Mouse (Mus musculus): Measurements from ENCODE around the gene Arfip2. TPM values are rescaled to one million over a fixed set of nuclear protein-coding genes. Genes with fewer than 3 reads are reported as not detected.

The Arfip2 gene
- 83.8 and 102 TPM in 2 replicates for polyA plus RNA-seq (2014; fragmentation: Nextera tagmentation; extraction: Ambion mirVana)

DNA sequence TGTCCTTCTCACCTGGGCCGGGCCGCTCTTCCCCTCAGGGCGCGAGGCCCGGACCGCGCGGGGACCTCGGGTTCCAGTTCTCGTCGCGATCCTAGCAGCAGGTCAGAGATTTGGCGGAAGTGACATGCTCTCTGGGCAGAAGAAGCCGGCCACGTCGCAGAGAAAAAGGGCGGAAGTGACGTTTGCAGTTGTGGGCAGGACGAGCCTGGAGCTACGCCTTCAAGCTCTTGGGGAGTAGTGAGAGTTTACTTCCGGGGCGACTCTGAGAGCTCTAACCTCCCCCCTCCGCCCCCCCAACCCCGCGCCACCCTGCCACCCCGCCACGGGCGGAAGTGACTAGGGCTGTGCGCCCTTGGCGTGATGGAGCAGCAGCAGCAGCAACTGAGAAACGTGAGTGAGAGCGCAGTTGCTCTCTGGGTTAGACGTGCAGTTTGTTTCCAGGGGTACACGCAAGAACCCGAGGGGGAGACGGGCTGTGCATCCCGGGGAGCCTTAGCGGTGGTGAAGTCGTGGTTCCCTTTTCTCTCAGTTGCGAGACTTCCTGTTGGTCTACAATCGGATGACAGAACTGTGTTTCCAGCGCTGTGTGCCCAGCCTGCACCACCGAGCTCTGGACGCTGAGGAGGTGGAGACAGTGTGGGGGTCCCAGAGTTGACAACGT is at the start of gene Arfip2, which contains the start of gene Gm45799:
Gene Arfip2, minus strand, starts transcription at position 184 of the 661 bp plus-strand sequence.
Gene Gm45799, plus strand, starts transcription at position 320 of the 661 bp plus-strand sequence.
- Histone ChIP-seq H3K9me3 (ENCODE audit: control insufficient read depth, low read length) (no peaks in the 10 kb centered on the region), H3K9ac (replicated peaks; ENCODE audit: low read length) (peak within 1 kb of the TSS; percentile 86), H3K4me1 (ENCODE audit: control insufficient read depth, insufficient read depth, low read length) (peaks cover 22% of the 10 kb centered on the region), H3K36me3 (ENCODE audit: control insufficient read depth, insufficient read depth, low read length) (peaks cover 32% of the 10 kb centered on the region), H3K27ac (replicated peaks; ENCODE audit: low read depth, low read length) (peak within 1 kb of the TSS; percentile 86), H3K4me2 (ENCODE audit: low read length) (peak within 1 kb of the TSS; percentile 99), H3K27me3 (ENCODE audit: control insufficient read depth, insufficient read depth, low read length) (no peaks in the 10 kb centered on the region), H3K4me3 (replicated peaks; ENCODE audit: low read depth, low read length) (peak within 1 kb of the TSS; percentile 77)
- 0% methylated on average over 45 of the region's 45 CpGs for WGBS
- ATAC-seq (ENCODE audit: low FRiP score, low TSS enrichment): peak; percentile 96
- peak; percentile 99 for DNase-seq

GRCm38 (mm10) chr7:105685541-105686197 is 45.5 kb upstream of the Arfip2 start:
- Histone ChIP-seq H3K9ac (replicated peaks; ENCODE audit: low read length) (no peak overlapping the region; the same call in 1 of the 2 replicates), H3K4me1 (ENCODE audit: control insufficient read depth, insufficient read depth, low read length) (no peaks in the 10 kb centered on the region), H3K27me3 (ENCODE audit: control insufficient read depth, insufficient read depth, low read length) (no peaks in the 10 kb centered on the region), H3K4me2 (ENCODE audit: low read length) (peak overlapping the region; percentile 35), H3K9me3 (ENCODE audit: control insufficient read depth, low read length) (no peaks in the 10 kb centered on the region), H3K27ac (replicated peaks; ENCODE audit: low read depth, low read length) (no peak overlapping the region), H3K36me3 (ENCODE audit: control insufficient read depth, insufficient read depth, low read length) (no peaks in the 10 kb centered on the region), H3K4me3 (replicated peaks; ENCODE audit: low read depth, low read length) (no peak overlapping the region)
- WGBS: 10% methylated on average over 13 of the region's 13 CpGs
- no peak for ATAC-seq (ENCODE audit: low FRiP score, low TSS enrichment)
- peak; percentile 24 for DNase-seq

DNA sequence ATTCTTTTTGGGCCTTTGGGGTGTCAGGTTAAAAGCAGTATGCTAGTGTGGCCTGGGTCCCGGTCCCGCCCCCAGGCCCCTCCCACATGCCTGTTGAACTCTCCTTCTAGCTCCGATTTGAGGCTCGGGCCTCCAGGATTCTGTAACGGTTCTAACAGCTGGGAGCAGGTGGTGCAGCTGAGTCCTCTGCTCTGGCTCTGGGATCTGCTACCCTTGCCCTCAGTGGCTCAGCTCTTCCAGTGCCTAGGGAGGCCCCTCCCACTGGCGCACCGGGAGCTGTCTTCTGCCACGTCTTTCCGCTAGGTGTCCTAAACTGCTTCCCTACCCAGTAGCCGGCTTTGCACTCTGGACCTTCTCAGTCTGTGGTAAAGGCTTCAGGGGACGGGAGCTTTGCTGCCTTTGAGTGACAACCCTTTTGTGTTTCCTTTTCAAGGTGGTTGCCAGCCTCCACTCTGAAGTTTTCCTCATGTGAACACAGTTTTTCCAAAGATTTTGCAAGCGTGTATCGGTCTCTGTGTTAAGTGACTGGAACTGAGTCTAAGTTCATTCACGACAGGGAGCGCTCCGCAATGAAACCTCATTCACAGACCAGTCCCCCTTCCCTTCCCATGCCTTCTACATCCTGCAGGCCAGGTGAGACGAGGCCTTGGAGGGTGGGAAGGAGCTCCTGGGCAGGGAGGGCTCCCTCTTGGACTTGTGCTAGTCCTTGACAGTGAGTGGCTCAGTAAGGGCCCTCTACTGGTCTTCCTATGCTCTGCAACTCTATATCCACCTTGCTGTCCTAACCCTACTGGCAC is 10.6 kb upstream of the Arfip2 start, which contains the start of gene Dnhd1:
Gene Dnhd1, plus strand, starts transcription at position 189 of the 797 bp plus-strand sequence.
- Histone ChIP-seq H3K4me1 (ENCODE audit: control insufficient read depth, insufficient read depth, low read length) (no peaks in the 10 kb centered on the region), H3K27ac (replicated peaks; ENCODE audit: low read depth, low read length) (no peak within 1 kb of the TSS), H3K4me3 (replicated peaks; ENCODE audit: low read depth, low read length) (peak within 1 kb of the TSS; percentile 32), H3K27me3 (ENCODE audit: control insufficient read depth, insufficient read depth, low read length) (no peaks in the 10 kb centered on the region), H3K4me2 (ENCODE audit: low read length) (peak within 1 kb of the TSS; percentile 61), H3K9ac (replicated peaks; ENCODE audit: low read length) (peak within 1 kb of the TSS; percentile 32; the same call in 1 of the 2 replicates), H3K9me3 (ENCODE audit: control insufficient read depth, low read length) (no peaks in the 10 kb centered on the region), H3K36me3 (ENCODE audit: control insufficient read depth, insufficient read depth, low read length) (peaks cover 3% of the 10 kb centered on the region; the same call in 1 of the 2 replicates)
- ATAC-seq (ENCODE audit: low FRiP score, low TSS enrichment): peak; percentile 90
- peak; percentile 77 for DNase-seq
- 1% methylated on average over 17 of the region's 17 CpGs for WGBS

DNA sequence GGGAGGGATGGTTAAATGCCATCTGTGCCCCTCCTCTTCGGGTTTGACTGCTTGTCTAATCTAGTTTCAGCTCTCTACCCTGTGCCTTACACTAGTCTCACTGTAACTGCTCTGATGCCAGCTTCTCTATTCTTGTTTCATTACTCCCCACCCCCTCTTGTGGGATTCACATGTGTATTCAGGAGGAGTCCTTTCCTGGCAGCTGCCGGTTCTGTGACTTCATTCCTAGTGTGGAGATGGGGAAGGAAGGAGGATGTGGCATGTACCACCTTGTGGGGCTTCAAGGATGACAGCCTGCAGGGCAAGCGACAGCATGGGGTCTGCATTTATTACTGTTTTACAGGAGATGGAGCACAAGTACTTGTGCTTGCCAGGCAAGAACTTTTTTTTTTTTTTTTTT is 1.7 kb upstream of the Arfip2 start:
- WGBS: 82% methylated on average over 3 of the region's 3 CpGs
- ATAC-seq (ENCODE audit: low FRiP score, low TSS enrichment) (no peak), DNase-seq (no peak)
- Histone ChIP-seq H3K4me2 (ENCODE audit: low read length) (peak overlapping the region; percentile 99; the same call in 1 of the 2 replicates), H3K9ac (replicated peaks; ENCODE audit: low read length) (no peak overlapping the region), H3K36me3 (ENCODE audit: control insufficient read depth, insufficient read depth, low read length) (peaks cover 18% of the 10 kb centered on the region), H3K4me1 (ENCODE audit: control insufficient read depth, insufficient read depth, low read length) (peaks cover 22% of the 10 kb centered on the region), H3K9me3 (ENCODE audit: control insufficient read depth, low read length) (no peaks in the 10 kb centered on the region), H3K4me3 (replicated peaks; ENCODE audit: low read depth, low read length) (0 out of 2 replicates have a peak overlapping the region, but pooled peaks have one; percentile 77), H3K27me3 (ENCODE audit: control insufficient read depth, insufficient read depth, low read length) (no peaks in the 10 kb centered on the region), H3K27ac (replicated peaks; ENCODE audit: low read depth, low read length) (no peak overlapping the region)

GRCm38 (mm10) chr7:105640894-105641255 is 659 bp upstream of the Arfip2 start:
- H3K4me2 ChIP-seq (ENCODE audit: low read length): peak overlapping the region; percentile 99
- H3K4me3 ChIP-seq (replicated peaks; ENCODE audit: low read depth, low read length): peak overlapping the region; percentile 77
- H3K27ac ChIP-seq (replicated peaks; ENCODE audit: low read depth, low read length): peak overlapping the region; percentile 86
- WGBS: under 1% methylated on average over 18 of the region's 18 CpGs
- peak; percentile 14 for DNase-seq
- H3K9ac ChIP-seq (replicated peaks; ENCODE audit: low read length): peak overlapping the region; percentile 86
- ATAC-seq (ENCODE audit: low FRiP score, low TSS enrichment): no peak
- no peaks in the 10 kb centered on the region for H3K9me3 ChIP-seq (ENCODE audit: control insufficient read depth, low read length)
- no peaks in the 10 kb centered on the region for H3K27me3 ChIP-seq (ENCODE audit: control insufficient read depth, insufficient read depth, low read length)
- peaks cover 22% of the 10 kb centered on the region for H3K4me1 ChIP-seq (ENCODE audit: control insufficient read depth, insufficient read depth, low read length)
- H3K36me3 ChIP-seq (ENCODE audit: control insufficient read depth, insufficient read depth, low read length): peaks cover 29% of the 10 kb centered on the region

GRCm38 (mm10) chr7:105639756-105640155 is 460 bp downstream of the Arfip2 start, which contains the start of gene Timm10b:
Gene Timm10b (plus strand): TSS chr7:105640056.
- H3K9ac ChIP-seq (replicated peaks; ENCODE audit: low read length): peak within 1 kb of the TSS; percentile 86
- H3K4me2 ChIP-seq (ENCODE audit: low read length): peak within 1 kb of the TSS; percentile 99
- ATAC-seq (ENCODE audit: low FRiP score, low TSS enrichment): no peak
- DNase-seq: no peak
- H3K27me3 ChIP-seq (ENCODE audit: control insufficient read depth, insufficient read depth, low read length): no peaks in the 10 kb centered on the region
- peaks cover 32% of the 10 kb centered on the region for H3K36me3 ChIP-seq (ENCODE audit: control insufficient read depth, insufficient read depth, low read length)
- H3K4me3 ChIP-seq (replicated peaks; ENCODE audit: low read depth, low read length): peak within 1 kb of the TSS; percentile 77
- peaks cover 22% of the 10 kb centered on the region for H3K4me1 ChIP-seq (ENCODE audit: control insufficient read depth, insufficient read depth, low read length)
- WGBS: 5% methylated on average over 2 of the region's 2 CpGs
- no peaks in the 10 kb centered on the region for H3K9me3 ChIP-seq (ENCODE audit: control insufficient read depth, low read length)
- H3K27ac ChIP-seq (replicated peaks; ENCODE audit: low read depth, low read length): peak within 1 kb of the TSS; percentile 86

- H3K4me3 ChIP-seq (replicated peaks; ENCODE audit: low read depth, low read length): peak overlapping the region; percentile 77
- peaks cover 32% of the 10 kb centered on the region for H3K36me3 ChIP-seq (ENCODE audit: control insufficient read depth, insufficient read depth, low read length)
- no peak for DNase-seq
- 74% methylated on average over 9 of the region's 9 CpGs for whole genome bisulfite sequencing
- peak overlapping the region; percentile 99 for H3K4me2 ChIP-seq (ENCODE audit: low read length)
- no peak for ATAC-seq (ENCODE audit: low FRiP score, low TSS enrichment)
- no peaks in the 10 kb centered on the region for H3K27me3 ChIP-seq (ENCODE audit: control insufficient read depth, insufficient read depth, low read length)
- peaks cover 22% of the 10 kb centered on the region for H3K4me1 ChIP-seq (ENCODE audit: control insufficient read depth, insufficient read depth, low read length)
- H3K9me3 ChIP-seq (ENCODE audit: control insufficient read depth, low read length): no peaks in the 10 kb centered on the region
- peak overlapping the region; percentile 86; the same call in 1 of the 2 replicates for H3K9ac ChIP-seq (replicated peaks; ENCODE audit: low read length)
- no peak overlapping the region for H3K27ac ChIP-seq (replicated peaks; ENCODE audit: low read depth, low read length)
These were observed 912 bp downstream of the Arfip2 start for GRCm38 (mm10) chr7:105639304-105639703.

- Histone ChIP-seq H3K4me1 (ENCODE audit: control insufficient read depth, insufficient read depth, low read length) (peaks cover 24% of the 10 kb centered on the region), H3K4me3 (replicated peaks; ENCODE audit: low read depth, low read length) (no peak overlapping the region), H3K4me2 (ENCODE audit: low read length) (no peak overlapping the region), H3K9me3 (ENCODE audit: control insufficient read depth, low read length) (no peaks in the 10 kb centered on the region), H3K9ac (replicated peaks; ENCODE audit: low read length) (no peak overlapping the region), H3K27me3 (ENCODE audit: control insufficient read depth, insufficient read depth, low read length) (no peaks in the 10 kb centered on the region), H3K36me3 (ENCODE audit: control insufficient read depth, insufficient read depth, low read length) (peaks cover 30% of the 10 kb centered on the region), H3K27ac (replicated peaks; ENCODE audit: low read depth, low read length) (no peak overlapping the region)
- 90% methylated on average over 6 of the region's 6 CpGs for WGBS
- no peak for ATAC-seq (ENCODE audit: low FRiP score, low TSS enrichment)
- DNase-seq: no peak
These were observed 1.4 kb downstream of the Arfip2 start for GRCm38 (mm10) chr7:105638776-105639175.

Data from midbrain, embryonic 14.5 days (tissue).